Mouse (Mus musculus) left cerebral cortex, postnatal 4 days (tissue): Measurements from ENCODE around the gene Rabep2. TPM values are rescaled to one million over a fixed set of nuclear protein-coding genes. Genes with fewer than 3 reads are reported as not detected.
"Not testable (repeated sequence)": the region's sequence is repeated elsewhere in the genome, so short reads cannot be mapped to it uniquely, and the experiment has no call there.

Source experiments
- DNase-seq: peaks from one replicate; pipeline ENCODE4 v3.0.0-alpha.2; 2022
- intact Hi-C: fragments of 180-260 bp; cut with DNase I; formaldehyde crosslinking; loops from one replicate; pipeline ENCODE4 v1.15.1; 2025
- total RNA-seq, 2 experiments: library from RNA; stranded (reverse); gene quantifications; 2 replicates each; pipeline ENCODE4 v1.2.3; 2021

Rabep2 gene
- total RNA-seq = 10 to 100 TPM; 18.6 to 19.9 TPM

DNA sequence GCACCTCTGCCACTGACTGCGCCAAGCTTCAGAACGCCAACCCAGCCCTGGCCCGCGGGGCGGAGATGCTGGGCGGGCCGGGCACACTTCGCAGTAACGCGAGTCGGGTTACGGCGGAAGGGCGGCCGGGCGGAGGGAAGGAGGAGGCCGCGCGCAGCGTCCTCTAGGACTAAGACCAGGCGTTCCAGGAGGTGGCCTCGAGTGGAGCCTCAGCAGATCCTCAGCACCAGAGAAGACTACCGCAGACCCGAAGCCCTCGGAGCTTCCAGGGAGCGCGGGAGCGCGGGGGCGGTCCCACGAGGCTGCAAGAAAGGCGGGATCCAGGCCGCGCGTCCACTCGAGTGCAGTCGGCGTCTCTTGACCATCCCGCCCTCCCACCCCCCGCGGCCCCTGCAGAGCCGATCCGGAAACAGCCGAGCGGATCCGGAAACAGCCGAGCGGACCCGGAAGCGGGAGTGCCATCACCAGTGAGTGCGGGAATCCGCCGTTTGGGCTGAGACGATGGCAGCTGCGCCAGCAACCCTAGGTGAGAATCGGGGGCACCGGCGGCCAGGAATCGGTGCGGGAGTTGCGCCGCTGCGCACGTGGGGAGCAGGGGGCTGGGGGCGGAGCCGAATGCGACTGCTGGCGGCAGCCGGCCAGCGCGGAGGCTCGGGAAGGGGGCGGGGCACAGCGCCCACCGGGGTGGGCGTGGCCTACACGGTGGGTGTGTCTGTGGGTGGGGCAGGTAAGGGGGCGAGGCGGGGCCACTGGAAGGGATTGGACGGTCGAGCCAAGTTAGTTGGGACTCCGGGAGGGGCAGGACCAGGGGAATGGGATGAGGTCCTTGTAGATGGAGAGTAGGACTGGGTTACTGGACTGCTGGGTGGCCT, at the start of gene Rabep2:
TSS of gene Rabep2 (plus strand) at position 129 of the 872 bp plus-strand sequence.
- DNase-seq = peak; percentile 98
- intact Hi-C loops = no loop called here

DNA sequence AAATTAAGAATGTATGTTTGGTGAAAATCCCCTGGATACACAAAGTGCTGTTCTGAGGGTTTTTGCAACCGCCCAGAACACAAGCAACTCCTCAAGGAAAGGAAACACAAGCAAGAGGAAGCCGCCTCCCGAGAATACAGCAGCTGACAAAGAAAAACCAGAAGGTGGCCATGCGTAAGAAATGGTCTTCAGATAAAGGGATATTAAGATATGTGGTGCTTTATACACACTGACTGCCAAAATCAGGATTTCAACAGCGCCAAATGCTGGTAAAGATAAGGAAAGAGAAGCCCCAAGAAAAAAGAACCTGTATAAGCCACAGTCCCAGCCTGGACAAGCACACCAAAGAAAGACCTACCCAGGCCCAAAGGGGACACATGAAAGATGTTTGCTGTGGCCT, 45.0 kb upstream of the Rabep2 start:
- DNase-seq = no peak
- intact Hi-C loops = no loop called here

DNA sequence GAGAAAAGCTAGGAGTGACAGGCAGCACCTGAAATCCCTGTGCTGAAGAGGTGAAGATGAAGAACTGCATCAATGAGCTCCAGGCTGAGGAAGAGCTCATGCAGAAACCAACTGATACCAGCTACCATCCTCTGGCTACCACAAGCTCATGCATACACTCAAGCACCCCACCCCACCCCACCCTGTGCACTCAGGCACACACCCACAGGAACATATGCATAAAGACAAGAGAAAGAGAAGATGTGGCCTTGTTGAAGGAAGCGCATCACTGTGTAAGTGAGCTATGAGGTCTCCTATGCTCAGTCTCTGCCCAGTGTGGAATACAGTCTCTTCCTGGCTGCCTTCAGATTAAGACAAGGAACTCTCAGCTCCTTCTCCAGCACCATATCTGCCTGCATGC, 40.4 kb upstream of the Rabep2 start:
- intact Hi-C loops = no loop called here
- no peak for DNase-seq

DNA sequence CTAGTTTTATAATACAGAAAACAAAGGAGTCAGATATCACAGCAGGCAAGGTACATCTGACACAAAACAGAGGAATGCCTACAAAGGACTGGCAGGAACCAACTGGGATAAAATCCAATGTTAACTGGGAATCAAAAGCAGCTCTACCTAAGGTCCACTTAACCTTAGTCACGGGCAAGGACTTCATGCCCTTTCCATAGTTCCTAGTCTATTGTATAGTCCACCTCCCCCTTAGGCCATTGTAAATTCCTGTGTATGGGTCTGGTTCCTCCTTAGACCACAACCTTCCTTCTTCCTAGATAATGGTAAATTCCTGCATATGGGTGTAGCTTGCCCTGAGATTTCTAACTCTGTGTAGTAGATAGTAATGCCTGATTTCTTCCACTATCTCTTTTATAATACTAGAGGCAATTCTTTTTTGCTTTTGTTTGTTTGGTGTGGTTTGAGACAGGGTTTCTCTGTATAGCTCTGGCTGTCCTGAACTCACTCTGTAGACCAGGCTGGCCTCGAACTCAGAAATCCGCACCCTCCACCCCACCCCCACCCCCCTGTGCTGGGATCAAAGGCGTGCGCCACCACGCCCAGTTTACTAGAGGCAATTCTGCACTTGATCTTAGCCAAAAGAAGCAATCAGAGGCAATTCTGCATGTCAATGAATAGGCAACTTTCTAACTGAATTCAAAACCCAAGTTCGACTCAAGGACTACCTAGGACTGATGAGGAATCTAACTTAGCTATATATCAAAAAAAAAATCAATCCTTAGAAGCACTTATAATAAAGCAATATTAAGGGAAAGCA, 36.3 kb upstream of the Rabep2 start:
- intact Hi-C loops = not testable (repeated sequence)

DNA sequence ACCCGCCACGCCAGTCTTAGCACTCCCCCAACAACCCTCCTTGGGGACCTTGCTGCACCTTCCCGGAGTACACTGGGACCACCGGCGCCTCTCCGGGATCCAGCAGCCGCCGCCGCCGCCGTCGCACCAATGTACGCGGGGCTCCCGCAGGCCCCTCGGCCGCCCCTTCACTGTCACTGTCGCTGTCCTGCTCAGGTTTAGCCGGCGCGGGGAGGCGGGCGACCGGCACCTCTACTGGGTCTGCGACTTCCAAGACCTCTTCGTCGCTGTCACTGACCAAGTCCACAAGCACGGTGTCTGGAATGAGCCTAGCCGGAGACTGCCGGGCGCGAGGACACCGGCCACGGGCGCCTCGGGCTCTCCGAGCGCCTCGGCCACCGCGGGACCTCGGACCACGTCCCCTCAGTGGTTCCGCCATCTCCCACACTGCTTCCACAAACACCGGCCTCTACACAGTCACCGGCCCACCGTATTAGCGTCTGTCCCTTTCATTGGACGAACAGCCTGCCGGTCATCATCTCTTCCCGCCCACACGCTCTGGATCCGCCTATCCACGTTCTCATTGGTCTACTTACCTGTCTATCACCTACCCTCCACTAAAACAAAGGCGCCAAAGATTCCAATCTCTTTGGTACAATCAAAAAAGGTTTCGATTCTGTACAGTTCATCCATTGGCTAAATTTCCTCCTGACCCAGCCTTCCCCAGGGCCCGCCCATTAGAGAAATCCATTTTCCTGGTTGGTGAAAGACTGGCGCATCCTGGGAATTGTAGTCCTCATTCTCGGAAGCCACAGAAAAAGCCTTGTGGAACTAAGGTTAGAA, 32.0 kb upstream of the Rabep2 start, which contains the start of gene Nfatc2ip:
TSS of gene Nfatc2ip (minus strand) at position 440 of the 822 bp plus-strand sequence.
- DNase-seq = peak; percentile 88
- intact Hi-C loops = no loop called here

More for the DNA sequence above, 36.3 kb upstream of the Rabep2 start:
- not testable (repeated sequence) for DNase-seq

DNA sequence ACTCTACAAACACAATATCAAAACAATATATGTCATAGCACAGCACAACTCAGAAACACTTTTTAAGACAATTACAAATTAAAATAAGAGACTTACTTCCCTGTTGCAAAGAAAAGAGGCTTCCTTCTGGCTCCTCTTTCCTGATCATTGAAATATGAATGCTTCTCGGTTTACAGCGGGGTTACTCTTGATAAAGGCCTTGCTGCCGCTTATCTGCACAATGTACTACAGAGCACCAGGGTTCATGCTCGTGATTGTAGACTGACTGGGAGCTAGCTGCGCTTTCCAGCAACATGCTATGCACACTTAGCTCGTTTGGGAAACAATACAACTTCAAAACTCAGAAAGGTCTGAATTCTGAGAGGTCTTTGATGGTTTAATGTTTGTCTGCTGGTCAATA, 31.3 kb upstream of the Rabep2 start:
- no peak for DNase-seq
- intact Hi-C loops = no loop called here

DNA sequence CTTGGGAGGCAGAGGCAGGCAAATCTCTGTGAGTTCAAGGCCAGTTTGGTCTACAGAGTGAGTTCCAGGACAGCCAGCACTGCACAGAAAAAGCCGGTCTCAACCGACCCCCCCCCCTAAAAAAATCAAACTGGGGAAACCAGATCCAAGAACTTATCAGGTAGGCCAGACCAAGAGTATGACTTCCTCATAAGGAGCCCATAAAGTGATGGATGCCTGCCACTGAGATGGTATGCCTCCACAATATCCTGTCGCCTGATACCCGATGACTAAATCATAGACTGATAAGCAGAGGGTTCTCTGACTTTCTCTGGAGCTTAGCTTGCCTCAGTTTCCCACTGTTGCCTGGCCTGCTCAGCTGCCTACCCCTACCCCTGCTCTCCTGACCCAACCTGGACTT, 30.7 kb upstream of the Rabep2 start:
- no peak for DNase-seq
- intact Hi-C loops = no loop called here

DNA sequence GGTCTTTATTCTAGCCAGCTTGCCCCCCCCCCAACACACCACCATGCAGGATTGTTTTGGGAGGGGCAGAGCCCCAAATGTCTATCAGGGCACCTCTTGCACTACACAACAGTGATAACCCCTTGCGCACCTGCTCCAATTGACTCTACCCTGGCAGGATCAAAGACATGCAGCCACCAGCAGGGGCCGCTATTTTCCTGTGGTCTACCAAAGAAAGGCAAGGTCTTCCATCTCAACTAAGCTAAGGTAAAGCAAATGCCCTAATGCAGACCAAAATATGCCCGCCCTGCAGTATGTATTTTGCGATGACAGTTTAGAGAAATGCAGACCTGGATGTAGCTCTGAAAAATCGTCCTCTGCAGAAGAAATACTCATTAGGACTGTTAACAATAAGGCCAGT, 29.0 kb upstream of the Rabep2 start:
- peak; percentile 84 for DNase-seq
- intact Hi-C loops = no loop called here

DNA sequence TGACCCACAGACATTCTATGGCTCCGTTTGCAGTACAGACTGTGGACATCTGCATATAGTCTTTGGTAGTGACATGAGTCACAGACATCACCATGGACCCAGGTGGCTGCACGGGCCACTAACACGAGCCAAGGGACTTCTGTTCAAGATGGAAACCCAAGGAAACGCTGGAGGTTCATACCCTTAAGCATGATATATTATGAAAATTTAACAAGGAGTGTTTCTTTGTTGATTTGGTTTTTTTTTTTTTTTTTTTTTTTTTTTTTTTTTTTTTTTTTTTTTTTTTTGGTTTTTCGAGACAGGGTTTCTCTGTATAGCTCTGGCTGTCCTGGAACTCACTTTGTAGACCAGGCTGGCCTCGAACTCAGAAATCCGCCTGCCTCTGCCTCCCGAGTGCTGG, 26.0 kb upstream of the Rabep2 start:
- DNase-seq = not testable (repeated sequence)
- intact Hi-C loops = loop anchor here (10.0 kb wide), 1 partner anchor 122 kb away; no protein-coding TSS in a partner anchor

DNA sequence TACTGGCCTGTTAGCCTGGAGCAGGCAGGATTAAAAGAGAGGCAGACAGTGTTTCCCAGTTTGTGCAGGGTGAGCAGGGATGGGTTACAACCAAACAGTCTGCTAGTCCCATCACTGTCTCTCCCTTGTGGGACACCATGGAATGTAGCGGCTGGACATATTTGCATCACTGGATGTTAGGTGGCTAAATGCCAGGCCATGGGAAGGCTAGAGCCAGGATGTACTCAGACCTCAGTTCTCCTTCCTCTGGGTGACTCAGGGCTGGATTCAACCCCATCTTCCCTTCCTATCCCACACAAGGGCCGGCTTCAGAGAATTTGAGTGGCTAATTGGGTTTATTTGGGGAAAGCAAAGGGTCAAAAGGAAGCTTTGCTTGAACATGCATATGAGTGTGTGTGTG, 19.9 kb upstream of the Rabep2 start:
- DNase-seq = no peak
- intact Hi-C loops = loop anchor here (10.0 kb wide), 1 partner anchor 116 kb away; no protein-coding TSS in a partner anchor

DNA sequence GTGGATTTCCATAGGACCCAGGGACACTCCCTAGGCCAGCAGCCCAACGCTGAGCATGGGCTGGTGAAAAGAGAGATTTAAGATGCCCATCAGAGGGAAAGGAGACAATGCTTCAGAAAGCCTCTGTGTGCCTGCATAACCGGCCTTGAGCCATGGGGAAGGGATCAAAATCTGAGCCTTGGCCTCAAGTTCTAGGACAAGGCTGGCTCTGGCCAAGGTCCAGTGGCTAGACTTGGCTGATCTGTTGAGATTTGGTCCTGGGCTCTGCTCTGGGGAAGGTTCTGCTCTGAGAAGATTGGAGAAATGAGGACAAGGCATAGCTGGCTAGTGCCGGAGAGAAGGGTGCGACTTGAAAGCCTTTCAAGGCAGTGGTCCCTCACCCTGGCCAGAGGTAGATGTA, 17.5 kb upstream of the Rabep2 start:
- intact Hi-C loops = no loop called here
- DNase-seq = no peak

DNA sequence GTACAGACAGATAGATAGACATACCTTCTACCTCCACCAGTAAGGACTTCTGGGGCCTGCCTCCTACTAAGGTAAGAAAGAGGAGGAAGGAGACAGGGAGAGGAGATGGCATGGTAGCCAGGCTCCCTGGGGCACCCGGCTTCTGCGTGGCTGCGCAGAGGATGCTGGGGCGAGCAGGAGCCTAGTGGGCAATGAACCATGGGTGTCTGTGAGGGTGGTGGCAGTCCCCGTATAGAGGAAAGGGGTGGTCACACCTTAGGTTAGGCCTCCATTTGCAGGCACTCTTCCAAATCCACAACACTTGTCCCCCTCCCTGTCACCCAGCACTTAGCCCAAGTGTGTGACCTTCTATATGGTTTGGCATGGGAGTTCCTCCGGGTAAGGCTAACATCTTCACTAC, 13.8 kb upstream of the Rabep2 start, which contains the start of gene Cd19:
TSS of gene Cd19 (minus strand) at position 165 of the 400 bp plus-strand sequence.
- no peak for DNase-seq
- intact Hi-C loops = no loop called here

DNA sequence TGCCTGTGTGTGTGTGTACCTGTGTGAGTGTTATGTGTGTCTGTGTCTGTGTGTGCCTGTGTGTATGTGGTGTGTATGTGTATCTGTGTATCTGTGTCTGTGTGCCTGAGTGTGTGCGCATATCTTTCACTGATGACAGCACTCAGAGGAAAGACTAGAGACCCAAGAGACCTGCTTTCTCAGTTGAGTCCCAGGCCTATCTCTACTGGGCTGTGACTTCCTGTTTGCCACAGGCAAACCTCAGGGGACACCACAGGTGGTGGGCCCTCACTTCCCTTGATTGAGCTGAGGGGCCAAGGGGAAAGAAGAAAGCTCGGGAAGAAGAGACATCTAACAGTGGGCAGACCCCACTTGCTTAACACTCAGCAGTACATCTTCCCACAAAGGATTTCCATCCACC, 11.9 kb upstream of the Rabep2 start:
- intact Hi-C loops = no loop called here
- DNase-seq = no peak

DNA sequence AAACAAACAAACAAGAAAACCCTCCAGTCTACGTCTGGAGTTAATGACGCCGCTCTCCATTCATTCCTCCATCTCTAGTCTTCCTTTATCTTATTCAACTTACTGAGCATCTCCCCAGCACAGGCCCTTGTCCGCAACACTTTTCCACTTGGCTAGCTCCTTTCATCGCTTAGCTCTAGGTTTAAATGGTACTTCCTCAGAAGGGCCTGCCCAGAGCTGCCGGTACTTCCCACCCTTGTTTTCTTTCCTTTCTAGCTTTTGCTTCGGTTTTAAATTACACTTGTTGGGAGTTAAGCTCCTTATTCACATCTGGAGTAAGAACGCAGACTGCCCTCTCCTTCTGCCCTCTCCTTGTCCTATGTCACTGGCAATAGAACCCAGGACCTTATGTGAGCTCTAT, 11.5 kb upstream of the Rabep2 start:
- no peak for DNase-seq
- intact Hi-C loops = no loop called here

DNA sequence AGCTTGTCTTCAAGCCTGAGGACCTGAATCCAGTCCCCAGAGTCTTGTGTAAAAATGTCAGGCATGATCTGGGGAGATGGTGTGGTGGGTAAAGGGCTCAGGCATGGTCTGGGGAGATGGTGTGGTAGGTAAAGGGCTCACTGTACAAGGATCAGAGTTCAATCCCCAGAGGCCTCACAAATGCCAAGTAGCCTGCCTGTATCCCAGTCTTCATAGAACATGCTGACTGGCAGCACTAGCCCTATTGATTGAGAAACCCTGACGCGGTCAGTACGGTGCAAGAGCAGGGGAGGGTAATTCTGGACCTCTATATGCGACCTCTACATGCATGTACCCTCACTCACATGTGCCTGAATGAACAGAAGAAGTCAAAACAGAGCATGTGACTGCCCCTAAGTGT, 11.0 kb upstream of the Rabep2 start:
- no peak for DNase-seq
- intact Hi-C loops = no loop called here

DNA sequence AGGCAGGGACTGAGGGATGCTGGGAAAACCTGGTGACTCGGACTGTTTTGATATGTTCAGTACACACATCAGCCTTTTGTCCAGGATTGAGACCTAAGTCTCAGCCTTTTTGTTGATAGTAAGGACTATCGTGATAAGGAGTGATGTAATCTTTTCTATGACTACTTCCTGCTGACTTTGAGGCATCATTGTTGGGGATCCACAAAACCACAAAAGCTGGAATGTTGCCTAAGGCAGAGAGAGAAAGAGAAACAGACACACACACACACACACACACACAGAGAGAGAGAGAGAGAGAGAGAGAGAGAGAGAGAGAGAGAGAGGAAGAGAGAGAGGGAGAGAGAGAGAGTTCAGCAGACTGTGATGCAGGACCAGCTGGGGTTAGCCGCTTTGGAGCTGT, 10.1 kb upstream of the Rabep2 start:
- no peak for DNase-seq
- intact Hi-C loops = no loop called here

DNA sequence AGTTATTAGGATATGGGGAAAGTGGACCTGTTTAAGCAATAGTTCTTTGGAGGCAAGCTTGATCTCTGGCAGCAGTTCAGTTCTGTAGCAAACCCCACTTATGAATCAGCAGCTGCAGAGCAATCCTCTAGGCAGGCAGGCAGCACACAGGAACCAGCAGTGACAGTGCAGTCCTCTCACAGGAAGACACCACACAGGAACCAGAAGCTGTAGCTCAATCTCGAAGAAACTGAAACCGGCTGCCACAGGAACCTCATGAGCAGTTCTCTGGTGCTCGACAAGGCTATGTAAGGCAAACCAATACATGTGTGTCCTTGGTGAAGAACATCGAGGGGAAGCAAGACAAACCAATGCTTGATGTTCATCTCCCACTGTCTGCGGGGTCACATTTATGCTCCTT, 6.8 kb upstream of the Rabep2 start:
- no peak for DNase-seq
- intact Hi-C loops = no loop called here

DNA sequence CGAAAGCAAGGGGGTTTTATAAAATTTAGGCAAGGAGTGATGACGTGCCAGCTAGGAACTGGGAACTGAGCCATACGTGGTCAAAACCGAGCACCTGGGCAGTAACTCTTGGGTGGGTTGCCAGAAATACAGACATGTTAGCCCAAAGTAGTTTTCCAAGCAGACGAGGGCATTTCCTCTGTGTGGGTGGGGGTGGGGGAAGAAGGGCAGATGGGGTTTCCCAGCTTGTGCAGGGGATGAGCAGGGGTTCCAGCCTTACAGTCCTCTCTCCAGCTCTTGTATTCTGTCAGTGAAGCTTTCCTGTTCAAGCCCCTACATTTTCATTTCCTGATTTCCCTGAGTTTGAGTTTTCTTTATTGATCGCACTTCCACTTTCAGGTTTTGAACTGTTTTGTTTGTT, 4.4 kb upstream of the Rabep2 start:
- DNase-seq = no peak
- intact Hi-C loops = no loop called here

DNA sequence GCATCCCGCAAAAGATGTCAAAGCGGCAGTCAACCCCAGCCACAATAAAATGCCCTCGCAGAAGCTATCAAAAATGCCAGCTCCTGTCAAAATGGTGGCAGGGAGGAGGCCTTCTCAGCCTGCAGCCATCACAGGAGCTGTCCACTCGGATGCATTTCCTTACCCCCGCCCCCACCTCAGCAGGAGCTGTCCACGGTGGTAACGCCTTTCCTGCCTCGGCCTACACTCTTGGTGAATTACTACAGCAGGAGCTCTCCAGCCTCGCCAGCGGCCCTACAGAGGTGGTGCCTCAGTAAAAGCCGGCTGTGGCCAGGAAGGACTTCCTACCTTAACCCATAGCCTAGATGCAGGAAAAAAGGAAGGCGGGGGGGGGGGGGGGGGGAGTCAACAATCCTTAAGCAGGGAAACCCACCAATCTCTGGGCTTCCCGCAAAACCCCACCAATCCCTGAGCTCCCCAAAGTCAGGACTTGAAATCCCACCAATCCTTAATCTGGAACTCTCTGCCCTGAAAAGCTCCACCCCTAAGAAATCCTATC, 1.2 kb upstream of the Rabep2 start:
- DNase-seq = no peak
- intact Hi-C loops = no loop called here

DNA sequence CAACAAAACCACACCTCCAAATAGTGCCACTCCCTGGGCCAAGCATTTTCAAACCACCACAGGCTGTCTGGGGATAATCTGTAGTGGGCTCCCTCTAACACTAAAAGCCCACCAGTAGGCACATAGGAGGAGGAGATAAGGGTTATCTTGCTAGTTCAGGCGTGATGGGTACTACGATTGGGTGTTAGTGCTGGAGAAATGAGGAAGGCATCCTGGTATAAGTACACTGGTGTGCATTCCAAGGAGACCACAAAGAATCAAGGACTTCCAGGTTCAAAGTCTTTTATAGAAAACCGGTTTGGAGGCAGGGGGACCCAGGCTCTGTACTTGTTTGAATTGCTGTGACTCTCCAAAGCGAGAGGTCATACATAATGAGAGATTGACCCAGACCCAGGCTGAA, 405 bp upstream of the Rabep2 start:
- DNase-seq = no peak
- intact Hi-C loops = no loop called here

DNA sequence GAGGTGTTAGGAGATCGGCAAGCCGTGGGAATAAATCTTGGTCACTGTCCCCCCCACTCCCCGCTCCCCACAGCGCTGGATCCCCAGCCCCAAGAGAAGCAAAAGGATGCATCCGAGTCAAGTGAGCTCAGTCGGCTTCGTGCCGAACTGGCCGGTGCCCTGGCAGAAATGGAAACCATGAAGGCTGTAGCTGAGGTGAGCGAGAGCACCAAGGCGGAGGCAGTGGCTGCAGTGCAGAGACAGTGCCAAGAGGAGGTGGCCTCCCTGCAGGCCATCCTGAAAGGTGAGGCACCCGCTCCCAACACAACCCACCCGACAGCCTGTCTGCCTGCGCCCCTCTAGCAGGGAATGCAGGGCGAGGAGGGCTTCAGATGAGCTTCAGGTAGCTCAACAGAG, 942 bp downstream of the Rabep2 start:
- no peak for DNase-seq
- intact Hi-C loops = no loop called here
